Mouse (Mus musculus) stomach, postnatal 0 days (tissue): Measurements from ENCODE around the gene Slc47a2. TPM values are rescaled to one million over a fixed set of nuclear protein-coding genes. Genes with fewer than 3 reads are reported as not detected.
"Not testable (repeated sequence)": the region's sequence is repeated elsewhere in the genome, so short reads cannot be mapped to it uniquely, and the experiment has no call there.

Source experiments
- ATAC-seq: fragments of 200-750 bp; cut with Nextera tagmentation; 2 replicates; pipeline ENCODE4 v1.8.0; 2017; ENCODE audit not compliant: low FRiP score, low TSS enrichment
- DNase-seq: peaks from one replicate; pipeline ENCODE4 v3.0.0-alpha.2; 2016; ENCODE audit warnings: low spot score
- H3K27ac ChIP-seq: fragments of 300-500 bp; sonication (generic); replicated peaks from 2 replicates; pipeline ENCODE4 v1.5.1; 2014; ENCODE audit warnings: mild to moderate bottlenecking, control low read depth
- H3K27me3 ChIP-seq: fragments of 300-500 bp; sonication (generic); 2 replicates; pipeline ENCODE4 v1.6.1; 2014; ENCODE audit warnings: low read length; ENCODE audit not compliant: control insufficient read depth, insufficient read depth
- H3K36me3 ChIP-seq: fragments of 300-500 bp; sonication (generic); 2 replicates; pipeline ENCODE4 v1.6.1; 2014; ENCODE audit warnings: low read length, mixed read lengths; ENCODE audit not compliant: control insufficient read depth, insufficient read depth
- H3K4me1 ChIP-seq: fragments of 300-500 bp; sonication (generic); replicated peaks from 2 replicates; pipeline ENCODE4 v1.6.1; 2014; ENCODE audit warnings: antibody characterized with exemption; ENCODE audit not compliant: control insufficient read depth, insufficient read depth
- H3K4me2 ChIP-seq: fragments of 300-500 bp; sonication (generic); replicated peaks from 2 replicates; pipeline ENCODE4 v1.6.1; 2014; ENCODE audit warnings: low read depth, mild to moderate bottlenecking, control low read depth, moderate library complexity
- H3K4me3 ChIP-seq: fragments of 300-500 bp; sonication (generic); 2 replicates; pipeline ENCODE4 v1.5.1; 2014; ENCODE audit warnings: low read depth, low read length, control low read depth
- H3K9ac ChIP-seq: fragments of 300-500 bp; sonication (generic); 2 replicates; pipeline ENCODE4 v1.6.1; 2014; ENCODE audit warnings: mild to moderate bottlenecking, low read length, control low read depth, mixed read lengths
- H3K9me3 ChIP-seq: fragments of 300-500 bp; sonication (generic); 2 replicates; pipeline ENCODE4 v1.6.1; 2016; ENCODE audit warnings: low read length; ENCODE audit not compliant: control insufficient read depth
- CTCF ChIP-seq: IDR thresholded peaks from 2 replicates; pipeline ENCODE4 v1.5.1; 2016; ENCODE audit warnings: antibody characterized with exemption, low read depth, mild to moderate bottlenecking, moderate library complexity
- EP300 ChIP-seq: optimal IDR thresholded peaks from 2 replicates; pipeline ENCODE3; 2016; ENCODE audit warnings: antibody characterized with exemption
- WGBS: fragments of 180-500 bp; shearing (Covaris S2); extraction: QIAGEN DNeasy Blood & Tissue Kit; methylation state at CpG from one replicate; pipeline ENCODE4 v1.1.7; 2014; 5-methylcytosine and 5-hydroxymethylcytosine counted together
- polyA plus RNA-seq: library from polyadenylated mRNA; unstranded; fragments of >200 nt; fragmentation: Nextera tagmentation; extraction: Ambion mirVana; gene quantifications from 2 replicates; pipeline ENCODE4 v1.2.1, GENCODE M21; 2015

The Slc47a2 gene
- polyA plus RNA-seq, 1 experiment from 2014 or later: 0.29 TPM

- WGBS: 51% methylated on average over 7 of the region's 7 CpGs
- Histone ChIP-seq H3K4me2 (no peak overlapping the region), H3K27me3 (no peaks in the 10 kb centered on the region), H3K9ac (no peak overlapping the region), H3K36me3 (no peaks in the 10 kb centered on the region), H3K9me3 (no peaks in the 10 kb centered on the region), H3K4me3 (no peak overlapping the region), H3K27ac (no peak overlapping the region), H3K4me1 (no peaks in the 10 kb centered on the region)
- TF ChIP-seq CTCF (no peak), EP300 (no peak)
- no peak for DNase-seq
- no peak for ATAC-seq
Measured at GRCm38 (mm10) chr11:61310321-61310720, 32.3 kb downstream of the Slc47a2 start.

DNA sequence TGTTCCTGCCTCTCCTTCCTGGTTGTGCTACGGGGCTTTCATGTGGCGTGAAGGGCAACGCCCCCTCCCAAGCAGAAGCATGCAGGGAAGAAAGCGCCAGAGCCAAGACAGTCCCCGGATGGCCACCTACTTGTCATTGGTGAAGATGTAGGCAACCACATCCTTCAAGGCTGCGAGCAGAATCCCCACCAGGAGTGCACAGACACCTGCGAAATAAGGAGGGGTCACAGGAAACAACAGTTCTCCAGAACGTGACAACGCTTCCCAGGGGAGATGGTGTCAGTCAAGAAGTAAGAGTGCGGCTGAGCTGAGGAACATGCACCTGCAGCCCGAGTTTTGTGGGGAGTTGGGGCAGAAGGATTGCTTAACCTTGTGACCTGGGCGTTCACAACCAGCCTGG, 32.8 kb downstream of the Slc47a2 start:
- ATAC-seq (no peak), DNase-seq (no peak)
- 60% methylated on average over 12 of the region's 12 CpGs for WGBS
- H3K9me3 ChIP-seq: no peaks in the 10 kb centered on the region
- no peak overlapping the region for H3K4me2 ChIP-seq
- TF ChIP-seq CTCF (no peak), EP300 (no peak)
- H3K4me1 ChIP-seq: no peaks in the 10 kb centered on the region
- H3K36me3 ChIP-seq: no peaks in the 10 kb centered on the region
- H3K9ac ChIP-seq: no peak overlapping the region
- H3K27ac ChIP-seq: no peak overlapping the region
- no peak overlapping the region for H3K4me3 ChIP-seq
- H3K27me3 ChIP-seq: no peaks in the 10 kb centered on the region

- Histone ChIP-seq H3K36me3 (no peaks in the 10 kb centered on the region), H3K9me3 (no peaks in the 10 kb centered on the region), H3K27ac (no peak overlapping the region), H3K9ac (no peak overlapping the region), H3K4me2 (no peak overlapping the region), H3K4me3 (no peak overlapping the region), H3K4me1 (no peaks in the 10 kb centered on the region), H3K27me3 (no peaks in the 10 kb centered on the region)
- WGBS: 44% methylated on average over 7 of the region's 7 CpGs
- ATAC-seq (peak; percentile 68), DNase-seq (no peak)
- TF ChIP-seq EP300: no peak
Measured at GRCm38 (mm10) chr11:61307795-61308194, 34.9 kb downstream of the Slc47a2 start.

GRCm38 (mm10) chr11:61305377-61305776, 37.3 kb downstream of the Slc47a2 start:
- 73% methylated on average over 4 of the region's 4 CpGs for WGBS
- Histone ChIP-seq H3K36me3 (no peaks in the 10 kb centered on the region), H3K9ac (no peak overlapping the region), H3K4me2 (no peak overlapping the region), H3K4me3 (no peak overlapping the region), H3K27ac (no peak overlapping the region), H3K9me3 (no peaks in the 10 kb centered on the region), H3K27me3 (no peaks in the 10 kb centered on the region), H3K4me1 (peaks cover 1% of the 10 kb centered on the region; the same call in 1 of the 2 replicates)
- DNase-seq (no peak), ATAC-seq (no peak)
- TF ChIP-seq CTCF: peak; percentile 61
- no peak for TF ChIP-seq EP300

GRCm38 (mm10) chr11:61304535-61304934, 38.1 kb downstream of the Slc47a2 start:
- not testable (repeated sequence) for ATAC-seq, DNase-seq, H3K27me3 ChIP-seq

DNA sequence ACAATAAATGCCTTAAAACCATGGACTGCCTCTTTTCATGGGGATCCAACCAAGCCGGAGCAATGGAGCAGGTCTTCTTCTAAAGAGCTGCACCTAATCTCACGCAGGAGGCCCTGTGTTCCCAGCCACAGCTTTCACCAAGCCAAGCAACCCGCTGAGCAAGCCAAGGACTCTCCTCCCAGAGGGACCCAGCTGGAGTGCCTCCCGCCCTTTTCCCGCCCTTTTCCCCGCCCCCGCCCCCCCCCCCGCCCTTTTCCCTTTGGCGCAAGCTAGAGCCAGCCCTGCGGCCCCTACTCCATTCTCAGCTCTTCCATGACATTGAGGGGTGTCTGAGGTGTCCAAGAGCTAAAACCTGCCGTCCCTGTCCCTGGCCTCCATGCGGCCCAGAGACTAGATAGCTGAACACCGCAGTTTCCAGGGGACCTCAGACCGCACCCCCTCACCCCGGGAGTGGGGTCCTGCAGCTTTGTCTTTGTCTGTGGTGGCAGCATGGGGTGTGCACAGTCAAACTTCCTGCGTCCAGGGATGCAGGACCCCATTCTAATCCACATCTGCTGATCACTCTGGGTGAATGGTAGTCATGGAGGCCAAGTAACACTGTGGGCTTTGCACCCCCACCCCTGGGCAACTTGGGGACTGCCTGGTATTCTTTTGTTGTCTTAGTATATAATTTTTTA, 41.8 kb downstream of the Slc47a2 start:
- Histone ChIP-seq H3K27ac (no peak overlapping the region), H3K27me3 (no peaks in the 10 kb centered on the region), H3K4me3 (no peak overlapping the region), H3K9ac (no peak overlapping the region), H3K9me3 (no peaks in the 10 kb centered on the region), H3K4me1 (peaks cover 4% of the 10 kb centered on the region; the same call in 1 of the 2 replicates), H3K36me3 (no peaks in the 10 kb centered on the region), H3K4me2 (peak overlapping the region; percentile 39)
- DNase-seq: peak; percentile 50
- TF ChIP-seq EP300: no peak
- TF ChIP-seq CTCF: no peak
- WGBS: 16% methylated on average over 14 of the region's 16 CpGs
- ATAC-seq: peak; percentile 48; the same call in 1 of the 2 replicates

More at GRCm38 (mm10) chr11:61304535-61304934, 38.1 kb downstream of the Slc47a2 start:
- not testable (repeated sequence) for H3K4me1 ChIP-seq, H3K27ac ChIP-seq, H3K9ac ChIP-seq, H3K36me3 ChIP-seq, H3K4me2 ChIP-seq, H3K4me3 ChIP-seq, H3K9me3 ChIP-seq
- WGBS: 99% methylated on average over 5 of the region's 10 CpGs
